Mouse (Mus musculus): ENCODE data around the gene Ugt1a6a. TPM values are rescaled to one million over a fixed set of nuclear protein-coding genes. Genes with fewer than 3 reads are reported as not detected.

Ugt1a6a gene
- total and polyA plus RNA-seq, 3 experiments = not detected

DNA sequence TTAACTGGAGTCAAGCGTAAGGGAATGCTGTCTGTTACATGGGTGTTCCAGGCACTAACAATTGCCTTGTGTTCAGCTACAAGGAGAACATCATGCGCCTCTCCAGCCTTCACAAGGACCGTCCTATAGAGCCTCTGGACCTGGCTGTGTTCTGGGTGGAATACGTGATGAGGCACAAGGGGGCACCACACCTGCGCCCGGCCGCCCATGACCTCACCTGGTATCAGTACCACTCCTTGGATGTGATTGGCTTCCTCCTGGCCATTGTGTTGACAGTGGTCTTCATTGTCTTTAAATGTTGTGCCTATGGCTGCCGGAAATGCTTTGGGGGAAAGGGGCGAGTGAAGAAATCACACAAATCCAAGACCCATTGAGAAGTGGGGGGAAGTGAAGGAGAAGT lies 83.4 kb downstream of the Ugt1a6a start:
- peak; percentile 6 for DNase-seq (ENCODE audit: low read depth, low spot score)
- no peaks in the 10 kb centered on the region for H3K79me2 ChIP-seq (ENCODE audit: control insufficient read depth, insufficient read depth, low read length, poor library complexity)
- H3K36me3 ChIP-seq (ENCODE audit: control insufficient read depth in 1 of 2, insufficient read depth in 2 of 2, low read length in 2 of 2) = no peaks in the 10 kb centered on the region
- no peak overlapping the region for H3K4me3 ChIP-seq (ENCODE audit: control insufficient read depth in 1 of 2, insufficient read depth in 1 of 2, low read depth in 2 of 2, low read length in 2 of 2)
- H3K9me3 ChIP-seq (replicated peaks; ENCODE audit: insufficient read depth, low read length) = no peaks in the 10 kb centered on the region
- TF ChIP-seq E2F4 (IDR thresholded peaks at IDR 0.05; ENCODE audit: borderline replicate concordance, low read depth, low read length) (no peak), UBTF (IDR thresholded peaks at IDR 0.05; ENCODE audit: borderline replicate concordance, insufficient read depth, low read depth, low read length) (no peak), MEF2A (IDR thresholded peaks at IDR 0.05; ENCODE audit: extremely low read depth, insufficient replicate concordance, low read depth, low read length, poor library complexity, severe bottlenecking) (no peak), GATA1 (IDR thresholded peaks at IDR 0.05; ENCODE audit: low read depth, low read length) (no peak), JUND (IDR thresholded peaks at IDR 0.05; ENCODE audit: low read depth, low read length) (no peak), RAD21 (IDR thresholded peaks at IDR 0.05; ENCODE audit: low read depth, low read length) (no peak), MAZ (IDR thresholded peaks at IDR 0.05; ENCODE audit: low read depth, low read length) (no peak), GABPA (IDR thresholded peaks at IDR 0.05; ENCODE audit: low read depth, low read length) (no peak), BHLHE40 (IDR thresholded peaks at IDR 0.05; ENCODE audit: borderline replicate concordance, low read depth, low read length) (no peak), TCF12 (IDR thresholded peaks at IDR 0.05; ENCODE audit: low read depth, low read length) (no peak), HCFC1 (IDR thresholded peaks at IDR 0.05; ENCODE audit: low read depth, low read length) (no peak), USF2 (IDR thresholded peaks at IDR 0.05; ENCODE audit: borderline replicate concordance in 1 of 2, insufficient read depth in 1 of 2, low read depth in 1 of 2, low read length in 2 of 2) (no peak), MXI1 (IDR thresholded peaks at IDR 0.05; ENCODE audit: low read depth, low read length) (no peak), ZKSCAN1 (IDR thresholded peaks at IDR 0.05; ENCODE audit: low read depth, low read length) (no peak), SIN3A (IDR thresholded peaks at IDR 0.05; ENCODE audit: low read length) (no peak), ZMIZ1 (IDR thresholded peaks at IDR 0.05; ENCODE audit: low read depth, low read length) (no peak), RCOR1 (IDR thresholded peaks at IDR 0.05; ENCODE audit: low read depth, low read length) (no peak)
- H3K4me1 ChIP-seq (ENCODE audit: control insufficient read depth in 1 of 2, insufficient read depth in 2 of 2, low read length in 2 of 2) = no peaks in the 10 kb centered on the region
- H3K27me3 ChIP-seq (ENCODE audit: control insufficient read depth in 1 of 2, insufficient read depth in 2 of 2, low read length in 2 of 2) = no peaks in the 10 kb centered on the region
- no peak overlapping the region for H3K9ac ChIP-seq (ENCODE audit: control insufficient read depth, low read depth, low read length, poor library complexity, severe bottlenecking)
- no peak overlapping the region for H3K27ac ChIP-seq (ENCODE audit: control insufficient read depth, low read depth, low read length)

DNA sequence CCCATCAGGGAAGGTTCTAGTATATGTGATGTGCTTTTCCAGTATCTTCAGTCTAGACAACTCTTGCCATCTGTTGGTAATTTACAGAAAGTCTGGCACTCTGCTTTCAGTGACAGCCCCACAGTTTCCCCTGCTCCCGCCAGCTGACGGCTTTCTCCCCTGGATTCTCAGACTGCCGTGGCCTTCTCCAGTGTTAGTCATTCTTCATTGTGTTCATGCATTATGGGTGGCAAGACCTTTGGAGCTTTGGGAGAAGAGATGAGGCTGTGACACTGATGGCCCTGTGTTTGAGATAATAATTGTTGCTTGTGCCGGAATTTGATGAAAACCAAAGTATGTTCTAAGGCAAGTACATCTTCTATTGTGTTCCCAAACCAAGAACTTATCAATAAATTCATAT lies 84.0 kb downstream of the Ugt1a6a start:
- H3K27me3 ChIP-seq (ENCODE audit: control insufficient read depth in 1 of 2, insufficient read depth in 2 of 2, low read length in 2 of 2) = no peaks in the 10 kb centered on the region
- H3K4me3 ChIP-seq (ENCODE audit: control insufficient read depth in 1 of 2, insufficient read depth in 1 of 2, low read depth in 2 of 2, low read length in 2 of 2) = no peak overlapping the region
- H3K4me1 ChIP-seq (ENCODE audit: control insufficient read depth in 1 of 2, insufficient read depth in 2 of 2, low read length in 2 of 2) = no peaks in the 10 kb centered on the region
- H3K36me3 ChIP-seq (ENCODE audit: control insufficient read depth in 1 of 2, insufficient read depth in 2 of 2, low read length in 2 of 2) = no peaks in the 10 kb centered on the region
- TF ChIP-seq NRF1 (IDR thresholded peaks at IDR 0.05; ENCODE audit: insufficient read depth, low read depth, low read length, poor library complexity, severe bottlenecking) (no peak), MEF2A (IDR thresholded peaks at IDR 0.05; ENCODE audit: extremely low read depth, insufficient replicate concordance, low read depth, low read length, poor library complexity, severe bottlenecking) (no peak)
- no peak overlapping the region for H3K27ac ChIP-seq (ENCODE audit: control insufficient read depth, low read depth, low read length)
- no peaks in the 10 kb centered on the region for H3K79me2 ChIP-seq (ENCODE audit: control insufficient read depth, insufficient read depth, low read length, poor library complexity)
- DNase-seq (ENCODE audit: low read depth, low spot score) = peak; percentile 3
- H3K9ac ChIP-seq (ENCODE audit: control insufficient read depth, low read depth, low read length, poor library complexity, severe bottlenecking) = no peak overlapping the region
- H3K9me3 ChIP-seq (replicated peaks; ENCODE audit: insufficient read depth, low read length) = no peaks in the 10 kb centered on the region
